Mouse (Mus musculus): Measurements from ENCODE around the gene Trim58. TPM values are rescaled to one million over a fixed set of nuclear protein-coding genes. Genes with fewer than 3 reads are reported as not detected.

Gene Trim58
- polyA plus RNA-seq, 1 experiment = not detected

DNA sequence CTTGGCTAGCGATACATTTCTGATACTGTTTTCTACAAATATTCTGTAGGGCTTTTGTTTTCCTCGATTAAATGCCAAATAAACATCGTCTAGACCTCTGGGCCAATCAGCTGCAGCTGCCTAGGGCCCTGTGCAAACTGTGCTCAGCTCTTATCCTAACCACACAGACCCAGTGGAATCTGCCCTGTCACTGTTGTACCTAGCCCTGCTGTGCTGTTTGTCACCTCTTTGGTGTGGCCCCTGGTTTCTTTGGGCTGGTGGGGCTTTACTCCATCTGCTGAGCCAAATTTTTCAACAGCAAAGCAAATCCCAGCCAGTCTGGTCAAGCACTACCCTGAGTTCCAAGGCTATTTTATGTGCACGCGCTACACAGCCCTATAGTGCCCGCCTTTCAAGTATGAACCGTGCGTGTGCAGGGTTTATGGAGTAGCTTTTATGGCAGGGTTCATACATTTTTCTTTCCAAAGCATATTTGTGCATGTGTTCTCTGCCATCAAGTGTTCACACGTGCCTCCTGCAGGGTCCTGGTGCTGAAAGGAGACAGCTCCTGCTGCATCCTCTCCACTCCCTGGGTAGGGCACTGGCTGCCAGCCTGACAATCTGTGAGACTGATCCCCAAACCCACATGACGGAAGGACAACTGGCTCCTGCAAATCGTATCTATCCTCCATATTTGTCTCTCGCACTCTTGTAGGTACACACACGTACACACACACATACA is 1.5 kb downstream of the Trim58 start:
- H3K4me1 ChIP-seq (ENCODE audit: control insufficient read depth, insufficient read depth, low read length) = no peaks in the 10 kb centered on the region
- TF ChIP-seq CTCF (IDR thresholded peaks at IDR 0.05; ENCODE audit: low read depth, low read length) (no peak), POLR2A (IDR thresholded peaks at IDR 0.05; ENCODE audit: borderline replicate concordance, low read depth, low read length) (no peak)
- H3K4me3 ChIP-seq (ENCODE audit: insufficient read depth, low read length) = no peak overlapping the region
- H3K27ac ChIP-seq (ENCODE audit: insufficient read depth, low read depth, low read length) = no peak overlapping the region

DNA sequence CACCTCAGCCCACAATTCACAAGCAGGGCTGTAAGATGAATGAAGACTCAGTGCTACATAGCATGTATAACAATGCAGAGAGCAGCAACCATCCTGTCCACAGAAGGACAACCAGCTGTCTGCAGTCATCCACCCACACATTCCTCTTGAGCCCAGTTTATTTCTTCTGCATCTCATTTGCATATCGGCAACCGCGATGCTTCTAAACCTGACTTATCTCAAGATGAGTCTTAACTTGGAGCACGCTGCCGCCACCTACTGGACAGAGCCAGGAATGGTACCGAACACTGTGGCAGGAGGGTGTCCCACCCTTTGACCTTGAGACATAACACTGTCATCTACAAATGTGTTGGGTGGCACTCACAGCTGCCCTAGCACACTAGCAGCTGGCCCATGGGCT is 3.1 kb downstream of the Trim58 start:
- TF ChIP-seq CTCF (IDR thresholded peaks at IDR 0.05; ENCODE audit: low read depth, low read length) (peak; percentile 79), POLR2A (IDR thresholded peaks at IDR 0.05; ENCODE audit: borderline replicate concordance, low read depth, low read length) (no peak)
- Histone ChIP-seq H3K4me3 (ENCODE audit: insufficient read depth, low read length) (no peak overlapping the region), H3K27ac (ENCODE audit: insufficient read depth, low read depth, low read length) (no peak overlapping the region), H3K4me1 (ENCODE audit: control insufficient read depth, insufficient read depth, low read length) (no peaks in the 10 kb centered on the region)

DNA sequence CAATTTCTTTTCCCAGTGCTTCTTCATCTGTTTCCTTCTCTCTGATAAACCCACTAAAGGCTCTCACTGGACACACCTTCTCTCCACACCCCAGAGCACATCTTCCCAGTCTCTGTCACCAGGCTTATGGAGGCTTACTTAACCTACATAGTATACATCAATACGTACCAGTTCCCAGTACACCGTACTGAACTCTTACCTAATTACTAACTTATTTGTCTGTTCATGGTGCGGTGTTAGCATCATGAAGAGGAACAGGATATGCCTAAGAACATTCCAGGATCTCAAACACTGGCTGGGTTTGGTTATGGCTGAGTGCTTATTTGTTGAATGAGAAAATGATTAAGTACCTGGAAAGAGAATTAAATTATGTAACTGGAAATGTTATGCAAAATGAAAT is 14.9 kb downstream of the Trim58 start:
- Histone ChIP-seq H3K4me1 (ENCODE audit: control insufficient read depth, insufficient read depth, low read length) (no peaks in the 10 kb centered on the region), H3K4me3 (ENCODE audit: insufficient read depth, low read length) (no peak overlapping the region), H3K27ac (ENCODE audit: insufficient read depth, low read depth, low read length) (no peak overlapping the region)
- TF ChIP-seq CTCF (IDR thresholded peaks at IDR 0.05; ENCODE audit: low read depth, low read length) = no peak
- TF ChIP-seq POLR2A (IDR thresholded peaks at IDR 0.05; ENCODE audit: borderline replicate concordance, low read depth, low read length) = no peak

DNA sequence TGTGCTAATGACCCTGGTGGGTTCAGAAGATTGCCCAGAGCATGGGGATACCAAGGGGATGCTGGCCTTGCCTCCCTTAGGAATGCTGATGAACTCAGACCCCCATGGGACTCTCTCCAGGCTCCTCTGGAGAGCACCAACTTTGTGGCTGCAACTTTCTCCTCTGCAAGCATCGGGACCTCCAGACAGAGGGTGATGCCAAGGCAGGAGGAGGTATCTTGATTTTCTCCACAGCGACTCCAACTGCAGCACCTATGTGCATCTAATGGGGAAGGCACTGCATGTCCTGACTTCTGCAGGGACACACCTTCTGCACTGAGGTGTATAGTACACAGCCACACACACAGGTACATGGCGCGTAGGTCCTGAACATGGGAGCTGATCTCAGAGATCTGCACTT is 18.3 kb downstream of the Trim58 start, which contains the start of gene Olfr322:
Olfr322 (plus strand) TSS at position 187 of the 400 bp plus-strand sequence.
- Histone ChIP-seq H3K27ac (ENCODE audit: insufficient read depth, low read depth, low read length) (no peak within 1 kb of the TSS), H3K4me1 (ENCODE audit: control insufficient read depth, insufficient read depth, low read length) (no peaks in the 10 kb centered on the region), H3K4me3 (ENCODE audit: insufficient read depth, low read length) (no peak within 1 kb of the TSS)
- TF ChIP-seq CTCF (IDR thresholded peaks at IDR 0.05; ENCODE audit: low read depth, low read length) = no peak
- no peak for TF ChIP-seq POLR2A (IDR thresholded peaks at IDR 0.05; ENCODE audit: borderline replicate concordance, low read depth, low read length)

DNA sequence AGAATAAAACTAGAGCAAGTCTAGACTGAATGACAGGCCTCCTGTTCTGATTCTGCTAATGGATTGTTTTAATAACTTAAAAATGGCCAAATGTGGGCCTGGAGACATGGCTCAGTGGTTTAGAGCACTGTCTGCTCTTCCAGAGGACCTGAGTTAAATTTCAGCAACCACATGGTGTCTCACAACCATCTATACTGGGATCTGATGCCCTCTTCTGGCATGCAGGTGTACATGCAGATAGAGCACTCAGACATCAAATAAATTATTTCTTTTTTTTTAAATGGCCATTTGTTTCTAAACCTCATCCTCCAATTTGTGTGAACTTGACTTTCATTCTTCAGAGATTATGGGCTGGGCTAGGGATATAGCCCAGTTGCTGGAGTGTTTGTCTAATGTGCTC is 29.0 kb downstream of the Trim58 start:
- H3K27ac ChIP-seq (ENCODE audit: insufficient read depth, low read depth, low read length) = no peak overlapping the region
- H3K4me1 ChIP-seq (ENCODE audit: control insufficient read depth, insufficient read depth, low read length) = no peaks in the 10 kb centered on the region
- H3K4me3 ChIP-seq (ENCODE audit: insufficient read depth, low read length) = no peak overlapping the region
- no peak for TF ChIP-seq CTCF (IDR thresholded peaks at IDR 0.05; ENCODE audit: low read depth, low read length)
- TF ChIP-seq POLR2A (IDR thresholded peaks at IDR 0.05; ENCODE audit: borderline replicate concordance, low read depth, low read length) = no peak

DNA sequence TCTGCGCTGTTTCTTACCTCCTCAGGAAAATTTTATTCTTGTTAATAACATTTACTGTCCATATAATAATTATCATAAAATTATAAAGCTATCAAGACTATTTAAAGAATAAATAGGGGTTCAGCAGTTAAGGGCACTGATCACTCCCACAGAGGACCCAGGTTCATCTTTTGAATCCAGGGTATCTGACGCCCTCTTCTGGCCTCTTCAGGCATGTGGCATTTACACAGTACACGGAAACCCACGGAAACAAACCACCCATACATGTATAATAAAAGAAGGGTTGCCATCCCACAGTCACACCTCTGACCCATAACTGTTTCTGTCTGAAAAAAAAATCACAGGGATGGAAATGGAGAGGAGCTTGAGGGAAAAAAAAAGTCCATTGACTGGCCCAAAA is 31.6 kb downstream of the Trim58 start:
- no peaks in the 10 kb centered on the region for H3K4me1 ChIP-seq (ENCODE audit: control insufficient read depth, insufficient read depth, low read length)
- TF ChIP-seq CTCF (IDR thresholded peaks at IDR 0.05; ENCODE audit: low read depth, low read length) (no peak), POLR2A (IDR thresholded peaks at IDR 0.05; ENCODE audit: borderline replicate concordance, low read depth, low read length) (no peak)

DNA sequence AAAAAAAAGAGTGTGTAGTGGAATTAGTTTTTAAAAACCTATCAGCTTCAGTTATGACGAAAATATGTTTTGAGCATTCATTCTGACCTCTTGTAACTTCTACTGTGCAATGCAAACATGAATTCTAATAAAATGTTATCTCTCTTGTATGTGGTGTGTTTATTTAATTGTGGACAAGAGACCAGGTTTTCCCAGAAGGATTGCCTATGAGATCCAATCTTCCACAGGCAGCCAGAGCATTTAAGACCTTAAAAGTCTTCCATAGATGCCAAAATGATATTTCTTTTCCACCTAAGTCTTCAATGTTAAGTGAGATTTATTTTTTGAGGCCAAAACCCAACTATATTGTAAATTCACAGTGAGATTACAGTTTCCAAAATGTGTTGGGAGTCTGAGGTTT is 40.5 kb downstream of the Trim58 start, which contains the start of gene Olfr320:
Olfr320 (plus strand) TSS at position 301 of the 400 bp plus-strand sequence.
- no peak for TF ChIP-seq CTCF (IDR thresholded peaks at IDR 0.05; ENCODE audit: low read depth, low read length)
- TF ChIP-seq POLR2A (IDR thresholded peaks at IDR 0.05; ENCODE audit: borderline replicate concordance, low read depth, low read length) = no peak
- Histone ChIP-seq H3K27ac (ENCODE audit: insufficient read depth, low read depth, low read length) (no peak within 1 kb of the TSS), H3K4me1 (ENCODE audit: control insufficient read depth, insufficient read depth, low read length) (no peaks in the 10 kb centered on the region), H3K4me3 (ENCODE audit: insufficient read depth, low read length) (no peak within 1 kb of the TSS)

More for the DNA sequence above, 31.6 kb downstream of the Trim58 start:
- H3K4me3 ChIP-seq (ENCODE audit: insufficient read depth, low read length) = no peak overlapping the region
- no peak overlapping the region for H3K27ac ChIP-seq (ENCODE audit: insufficient read depth, low read depth, low read length)

DNA sequence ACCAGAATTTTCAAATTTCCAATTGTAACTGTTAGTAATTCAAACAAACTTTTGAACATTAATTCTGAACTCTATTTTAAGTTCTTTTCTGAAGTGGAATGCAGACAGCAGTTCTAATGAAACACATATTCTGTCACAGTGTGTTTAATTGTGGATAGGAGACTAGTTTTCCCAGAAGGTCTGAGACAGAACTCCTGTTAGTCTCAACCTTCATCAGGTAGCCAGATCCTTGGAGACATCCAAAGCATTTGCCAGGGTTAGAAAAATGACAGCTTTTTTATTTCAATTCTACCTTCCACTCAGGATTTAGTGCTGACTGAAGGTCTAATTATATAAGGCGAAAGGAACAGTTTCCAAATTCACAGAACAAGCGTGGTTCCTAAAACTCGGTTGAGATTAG is 58.6 kb downstream of the Trim58 start, which contains the start of gene Olfr319:
Olfr319 (plus strand) TSS at position 301 of the 400 bp plus-strand sequence.
- H3K4me3 ChIP-seq (ENCODE audit: insufficient read depth, low read length) = no peak within 1 kb of the TSS
- no peak within 1 kb of the TSS for H3K27ac ChIP-seq (ENCODE audit: insufficient read depth, low read depth, low read length)
- no peak for TF ChIP-seq POLR2A (IDR thresholded peaks at IDR 0.05; ENCODE audit: borderline replicate concordance, low read depth, low read length)
- no peak for TF ChIP-seq CTCF (IDR thresholded peaks at IDR 0.05; ENCODE audit: low read depth, low read length)
- no peaks in the 10 kb centered on the region for H3K4me1 ChIP-seq (ENCODE audit: control insufficient read depth, insufficient read depth, low read length)

Other genes with a start within 250 kb of the Trim58 start
- gene 1810065E05Rik, start 219.4 kb upstream of the Trim58 start, polyA plus RNA-seq (2012; ENCODE audit: insufficient read depth, insufficient read length, missing spikeins) = not detected in 2 replicates
- not detected in 2 replicates for gene Gm12253, start 207.9 kb upstream of the Trim58 start, polyA plus RNA-seq (2012; ENCODE audit: insufficient read depth, insufficient read length, missing spikeins)
- gene Lypd9, start 187.5 kb upstream of the Trim58 start, polyA plus RNA-seq (2012; ENCODE audit: insufficient read depth, insufficient read length, missing spikeins) = not detected in 2 replicates
- gene Olfr30, start 178.2 kb upstream of the Trim58 start, polyA plus RNA-seq (2012; ENCODE audit: insufficient read depth, insufficient read length, missing spikeins) = not detected in 2 replicates
- not detected in 2 replicates for gene Olfr332, start 147.9 kb upstream of the Trim58 start, polyA plus RNA-seq (2012; ENCODE audit: insufficient read depth, insufficient read length, missing spikeins)
- gene Olfr331, start 137.9 kb upstream of the Trim58 start, polyA plus RNA-seq (2012; ENCODE audit: insufficient read depth, insufficient read length, missing spikeins) = not detected in 2 replicates
- not detected in 2 replicates for gene Olfr330, start 105.6 kb upstream of the Trim58 start, polyA plus RNA-seq (2012; ENCODE audit: insufficient read depth, insufficient read length, missing spikeins)
- not detected in 2 replicates for gene Olfr329-ps, start 94.0 kb upstream of the Trim58 start, polyA plus RNA-seq (2012; ENCODE audit: insufficient read depth, insufficient read length, missing spikeins)
- not detected in 2 replicates for gene Olfr328, start 84.8 kb upstream of the Trim58 start, polyA plus RNA-seq (2012; ENCODE audit: insufficient read depth, insufficient read length, missing spikeins)
- not detected in 2 replicates for gene Olfr224, start 69.9 kb upstream of the Trim58 start, polyA plus RNA-seq (2012; ENCODE audit: insufficient read depth, insufficient read length, missing spikeins)
- not detected in 2 replicates for gene Olfr325, start 62.7 kb upstream of the Trim58 start, polyA plus RNA-seq (2012; ENCODE audit: insufficient read depth, insufficient read length, missing spikeins)
- not detected in 2 replicates for gene Olfr324, start 45.4 kb upstream of the Trim58 start, polyA plus RNA-seq (2012; ENCODE audit: insufficient read depth, insufficient read length, missing spikeins)
- gene 2210407C18Rik, start 24.4 kb upstream of the Trim58 start, polyA plus RNA-seq (2012; ENCODE audit: insufficient read depth, insufficient read length, missing spikeins) = not detected in 2 replicates
- not detected in 2 replicates for gene Olfr323, start 10.0 kb upstream of the Trim58 start, polyA plus RNA-seq (2012; ENCODE audit: insufficient read depth, insufficient read length, missing spikeins)
- gene Olfr322, start 18.3 kb downstream of the Trim58 start, polyA plus RNA-seq (2012; ENCODE audit: insufficient read depth, insufficient read length, missing spikeins) = not detected in 2 replicates
- gene Olfr320, start 40.6 kb downstream of the Trim58 start, polyA plus RNA-seq (2012; ENCODE audit: insufficient read depth, insufficient read length, missing spikeins) = not detected in 2 replicates
- gene Olfr319, start 58.7 kb downstream of the Trim58 start, polyA plus RNA-seq (2012; ENCODE audit: insufficient read depth, insufficient read length, missing spikeins) = not detected in 2 replicates
- not detected in 2 replicates for gene Olfr318, start 83.5 kb downstream of the Trim58 start, polyA plus RNA-seq (2012; ENCODE audit: insufficient read depth, insufficient read length, missing spikeins)
- gene Olfr317, start 98.7 kb downstream of the Trim58 start, polyA plus RNA-seq (2012; ENCODE audit: insufficient read depth, insufficient read length, missing spikeins) = not detected in 2 replicates
- gene Olfr316, start 112.3 kb downstream of the Trim58 start, polyA plus RNA-seq (2012; ENCODE audit: insufficient read depth, insufficient read length, missing spikeins) = not detected in 2 replicates
- gene Olfr315, start 132.7 kb downstream of the Trim58 start, polyA plus RNA-seq (2012; ENCODE audit: insufficient read depth, insufficient read length, missing spikeins) = not detected in 2 replicates
- not detected in 2 replicates for gene Olfr314, start 142.5 kb downstream of the Trim58 start, polyA plus RNA-seq (2012; ENCODE audit: insufficient read depth, insufficient read length, missing spikeins)
- gene Fam183b, start 161.5 kb downstream of the Trim58 start, polyA plus RNA-seq (2012; ENCODE audit: insufficient read depth, insufficient read length, missing spikeins) = not detected in 2 replicates
- not detected in 2 replicates for gene Olfr313, start 174.5 kb downstream of the Trim58 start, polyA plus RNA-seq (2012; ENCODE audit: insufficient read depth, insufficient read length, missing spikeins)
- gene Olfr312, start 188.8 kb downstream of the Trim58 start, polyA plus RNA-seq (2012; ENCODE audit: insufficient read depth, insufficient read length, missing spikeins) = not detected in 2 replicates
- not detected in 2 replicates for gene Olfr311, start 198.8 kb downstream of the Trim58 start, polyA plus RNA-seq (2012; ENCODE audit: insufficient read depth, insufficient read length, missing spikeins)
- 3.8 and 5.3 TPM in 2 replicates for gene Gm12258, start 206.7 kb downstream of the Trim58 start, polyA plus RNA-seq (2012; ENCODE audit: insufficient read depth, insufficient read length, missing spikeins)
- gene 2810021J22Rik, start 226.8 kb downstream of the Trim58 start, polyA plus RNA-seq (2012; ENCODE audit: insufficient read depth, insufficient read length, missing spikeins) = 3.6 and 4.5 TPM in 2 replicates

All from bone marrow macrophage, adult 2 months (primary cell).